Mouse (Mus musculus) embryonic facial prominence, embryonic 11.5 days (tissue): ENCODE data around the gene Rxylt1. TPM values are rescaled to one million over a fixed set of nuclear protein-coding genes. Genes with fewer than 3 reads are reported as not detected.

ENCODE experiments used
- ATAC-seq: fragments of 200-750 bp; cut with Nextera tagmentation; replicated peaks from 2 replicates; pipeline ENCODE4 v1.8.0; 2017; ENCODE audit warnings: low read depth; ENCODE audit not compliant: insufficient number of reproducible peaks, low FRiP score, low TSS enrichment
- DNase-seq: peaks from one replicate; pipeline ENCODE4 v3.0.0-alpha.2; 2015; ENCODE audit warnings: low spot score
- H3K27ac ChIP-seq: fragments of 300-500 bp; sonication (generic); replicated peaks from 2 replicates; pipeline ENCODE4 v1.5.1; 2014; ENCODE audit warnings: mild to moderate bottlenecking, low read depth, low read length, control low read depth
- H3K27me3 ChIP-seq: fragments of 300-500 bp; sonication (generic); 2 replicates; pipeline ENCODE4 v1.6.1; 2014; ENCODE audit warnings: mild to moderate bottlenecking, low read length, moderate library complexity, mixed read lengths; ENCODE audit not compliant: control insufficient read depth, insufficient read depth
- H3K36me3 ChIP-seq: fragments of 300-500 bp; sonication (generic); replicated peaks from 2 replicates; pipeline ENCODE4 v1.6.1; 2014; ENCODE audit warnings: low read depth, mild to moderate bottlenecking, low read length, moderate library complexity, mixed read lengths; ENCODE audit not compliant: control insufficient read depth, insufficient read depth
- H3K4me1 ChIP-seq: fragments of 300-500 bp; sonication (generic); 2 replicates; pipeline ENCODE4 v1.6.1; 2014; ENCODE audit warnings: low read length, mixed read lengths; ENCODE audit not compliant: control insufficient read depth, insufficient read depth
- H3K4me2 ChIP-seq: fragments of 300-500 bp; sonication (generic); 2 replicates; pipeline ENCODE4 v1.6.1; 2014; ENCODE audit warnings: low read depth, mild to moderate bottlenecking, control low read depth, low read length, moderate library complexity
- H3K4me3 ChIP-seq: fragments of 300-500 bp; sonication (generic); 2 replicates; pipeline ENCODE4 v1.5.1; 2014; ENCODE audit warnings: low read depth, low read length, control low read depth
- H3K9ac ChIP-seq: fragments of 300-500 bp; sonication (generic); replicated peaks from 2 replicates; pipeline ENCODE4 v1.6.1; 2014; ENCODE audit warnings: mild to moderate bottlenecking, control low read depth, low read length
- H3K9me3 ChIP-seq: fragments of 300-500 bp; sonication (generic); replicated peaks from 2 replicates; pipeline ENCODE4 v1.6.1; 2016; ENCODE audit warnings: mild to moderate bottlenecking, low read length, inconsistent platforms, mixed read lengths; ENCODE audit not compliant: control insufficient read depth
- WGBS: fragments of 180-500 bp; shearing (Covaris S2); extraction: QIAGEN DNeasy Blood & Tissue Kit; methylation state at CpG from one replicate; pipeline ENCODE4 v1.1.7; 2014; 5-methylcytosine and 5-hydroxymethylcytosine counted together
- polyA plus RNA-seq: library from polyadenylated mRNA; unstranded; fragments of >200 nt; fragmentation: Nextera tagmentation; extraction: Ambion mirVana; gene quantifications from 2 replicates; pipeline ENCODE4 v1.2.1, GENCODE M21; 2014

The Rxylt1 gene
- polyA plus RNA-seq, 1 experiment from 2014 or later = 53.3 TPM

GRCm38 (mm10) chr10:122105407-122105806 lies 8.2 kb upstream of the Rxylt1 start:
- Histone ChIP-seq H3K27me3 (no peaks in the 10 kb centered on the region), H3K9ac (no peak overlapping the region), H3K27ac (no peak overlapping the region), H3K4me3 (no peak overlapping the region), H3K4me1 (no peaks in the 10 kb centered on the region), H3K9me3 (no peaks in the 10 kb centered on the region), H3K4me2 (no peak overlapping the region), H3K36me3 (no peaks in the 10 kb centered on the region)
- peak; percentile 76 for DNase-seq
- 2% methylated on average over 3 of the region's 3 CpGs for WGBS
- no peak for ATAC-seq

GRCm38 (mm10) chr10:122102675-122103074 lies 5.5 kb upstream of the Rxylt1 start:
- Histone ChIP-seq H3K27me3 (no peaks in the 10 kb centered on the region), H3K9ac (no peak overlapping the region), H3K4me2 (no peak overlapping the region), H3K4me1 (no peaks in the 10 kb centered on the region), H3K36me3 (no peaks in the 10 kb centered on the region), H3K4me3 (no peak overlapping the region), H3K9me3 (no peaks in the 10 kb centered on the region), H3K27ac (no peak overlapping the region)
- ATAC-seq = no peak
- WGBS = 86% methylated on average over 5 of the region's 5 CpGs
- no peak for DNase-seq

DNA sequence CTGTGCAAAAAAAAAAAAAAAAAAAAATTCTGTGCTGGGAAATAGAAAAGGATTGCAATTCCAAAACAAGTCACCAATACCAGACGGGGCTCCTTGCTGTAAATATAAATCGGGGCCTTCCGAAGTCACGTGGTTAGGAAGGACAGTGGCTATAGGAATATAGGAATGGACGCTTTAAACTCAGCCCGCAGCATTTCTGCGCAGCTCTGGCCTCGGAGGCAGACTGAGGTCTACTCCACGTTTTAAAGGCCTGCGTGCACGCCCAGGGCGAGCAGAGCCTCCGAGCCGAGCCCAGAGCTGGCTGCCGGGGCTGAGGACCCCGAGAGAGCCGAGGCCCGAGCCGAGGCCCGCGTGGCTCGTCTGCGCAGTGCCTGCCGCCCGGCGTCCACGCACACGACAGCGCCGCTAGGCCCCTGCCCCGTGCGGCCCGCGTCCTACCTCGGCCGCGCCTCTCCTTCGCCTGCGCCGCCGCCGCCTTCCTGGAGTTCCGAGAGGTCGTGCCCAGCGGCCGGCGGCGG lies 650 bp downstream of the Rxylt1 start:
- Histone ChIP-seq H3K9me3 (no peaks in the 10 kb centered on the region), H3K4me1 (no peaks in the 10 kb centered on the region), H3K4me2 (peak overlapping the region; percentile 82), H3K27me3 (no peaks in the 10 kb centered on the region), H3K9ac (peak overlapping the region; percentile 82), H3K27ac (peak overlapping the region; percentile 65), H3K36me3 (no peaks in the 10 kb centered on the region), H3K4me3 (peak overlapping the region; percentile 82)
- WGBS = under 1% methylated on average over 41 of the region's 48 CpGs
- DNase-seq (peak; percentile 66), ATAC-seq (peak; percentile 82)

- WGBS = 93% methylated on average over 1 of the region's 1 CpGs
- Histone ChIP-seq H3K27ac (no peak overlapping the region), H3K4me1 (no peaks in the 10 kb centered on the region), H3K9ac (no peak overlapping the region), H3K36me3 (peaks cover 12% of the 10 kb centered on the region), H3K27me3 (no peaks in the 10 kb centered on the region), H3K4me2 (no peak overlapping the region), H3K4me3 (no peak overlapping the region), H3K9me3 (no peaks in the 10 kb centered on the region; the same call in 1 of the 2 replicates)
- ATAC-seq (no peak), DNase-seq (no peak)
These were observed 6.7 kb downstream of the Rxylt1 start for GRCm38 (mm10) chr10:122090472-122090871.

DNA sequence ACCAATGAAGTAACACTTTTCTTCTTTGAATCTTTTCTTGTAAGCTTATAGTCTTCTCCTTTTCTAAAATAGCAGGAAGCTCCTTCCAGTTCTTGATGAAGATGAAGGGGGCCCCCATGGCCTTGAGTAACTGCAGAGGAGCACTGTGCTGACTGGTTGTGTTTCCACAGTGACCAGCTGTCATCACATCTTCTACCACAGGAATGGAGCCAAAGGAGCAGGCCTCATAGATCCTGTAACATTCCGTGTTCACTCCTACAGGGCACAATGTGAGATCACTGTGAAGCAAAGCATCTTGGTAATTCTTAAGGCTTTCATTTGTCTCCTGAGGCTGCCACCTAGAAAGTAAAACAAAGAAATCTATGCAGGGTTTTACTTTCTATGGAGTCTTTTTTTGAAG lies 15.8 kb downstream of the Rxylt1 start:
- Histone ChIP-seq H3K27ac (no peak overlapping the region), H3K4me1 (no peaks in the 10 kb centered on the region), H3K4me3 (no peak overlapping the region), H3K27me3 (no peaks in the 10 kb centered on the region), H3K4me2 (no peak overlapping the region), H3K9me3 (no peaks in the 10 kb centered on the region), H3K36me3 (no peaks in the 10 kb centered on the region), H3K9ac (no peak overlapping the region)
- 83% methylated on average over 1 of the region's 1 CpGs for WGBS
- no peak for DNase-seq
- ATAC-seq = no peak

- no peak overlapping the region for H3K27ac ChIP-seq
- no peaks in the 10 kb centered on the region for H3K9me3 ChIP-seq
- H3K4me3 ChIP-seq = no peak overlapping the region
- no peak overlapping the region for H3K4me2 ChIP-seq
- H3K9ac ChIP-seq = no peak overlapping the region
- H3K36me3 ChIP-seq = no peaks in the 10 kb centered on the region
- H3K4me1 ChIP-seq = no peaks in the 10 kb centered on the region
- no peaks in the 10 kb centered on the region for H3K27me3 ChIP-seq
- no peak for ATAC-seq
- DNase-seq = no peak
These were observed 28.0 kb downstream of the Rxylt1 start for GRCm38 (mm10) chr10:122069153-122069552.

DNA sequence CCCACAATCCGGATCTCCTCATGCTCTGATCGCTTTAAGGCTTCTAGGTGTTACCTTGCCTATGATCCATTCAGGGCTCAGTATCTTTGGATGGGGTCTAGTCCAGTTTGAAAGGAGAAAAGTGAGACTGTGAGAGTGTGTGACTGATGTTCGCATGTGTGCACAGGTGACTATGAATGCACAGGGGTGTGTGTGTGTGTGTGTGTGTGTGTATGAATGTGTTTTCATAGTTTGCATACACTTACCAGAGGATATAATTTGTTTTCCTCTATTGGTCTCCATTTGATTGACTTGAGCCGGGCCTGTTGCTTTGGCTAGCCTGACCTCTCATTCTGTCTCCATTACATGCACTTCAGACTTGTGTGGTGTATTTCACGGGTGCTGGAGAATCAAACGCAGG lies 41.3 kb downstream of the Rxylt1 start:
- Histone ChIP-seq H3K27ac (no peak overlapping the region), H3K4me1 (no peaks in the 10 kb centered on the region), H3K4me2 (no peak overlapping the region), H3K27me3 (no peaks in the 10 kb centered on the region), H3K4me3 (no peak overlapping the region), H3K36me3 (no peaks in the 10 kb centered on the region), H3K9me3 (no peaks in the 10 kb centered on the region), H3K9ac (no peak overlapping the region)
- ATAC-seq = no peak
- no peak for DNase-seq
- WGBS = 91% methylated on average over 6 of the region's 6 CpGs

DNA sequence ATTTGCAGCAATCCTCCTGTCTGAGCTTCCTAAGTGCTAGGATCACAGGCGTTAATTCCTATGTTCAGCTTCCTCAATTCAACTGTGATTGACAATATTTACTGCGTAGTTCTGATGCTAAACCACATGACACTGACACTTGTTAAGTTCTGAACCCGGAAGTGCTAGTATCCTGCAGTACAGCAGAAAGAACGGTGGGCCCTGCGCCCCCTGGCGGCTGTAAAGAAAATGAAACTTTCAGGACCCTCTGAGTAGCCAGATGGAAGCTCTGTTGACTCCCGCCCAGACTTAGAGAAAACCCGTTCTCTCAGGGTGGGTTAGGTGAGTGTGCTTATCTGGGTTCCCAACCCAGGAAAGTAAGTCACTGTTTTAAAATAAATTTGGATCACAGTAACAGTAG lies 42.6 kb downstream of the Rxylt1 start:
- H3K4me2 ChIP-seq = no peak overlapping the region
- no peaks in the 10 kb centered on the region for H3K4me1 ChIP-seq
- H3K27me3 ChIP-seq = no peaks in the 10 kb centered on the region
- H3K4me3 ChIP-seq = no peak overlapping the region
- ATAC-seq (peak; percentile 67; the same call in 1 of the 2 replicates), DNase-seq (peak; percentile 77)
- 13% methylated on average over 8 of the region's 8 CpGs for WGBS
- no peaks in the 10 kb centered on the region for H3K9me3 ChIP-seq
- no peaks in the 10 kb centered on the region for H3K36me3 ChIP-seq
- no peak overlapping the region for H3K27ac ChIP-seq
- H3K9ac ChIP-seq = no peak overlapping the region
